ENCODE assay signal across 8 mouse cellular contexts in genomic region chr12:84284885-84285592, GRCm38 (mm10). TPM values are rescaled to one million over a fixed set of nuclear protein-coding genes. Genes with fewer than 3 reads are reported as not detected.
DNase-seq lines count a peak whose midpoint lies in the region; ATAC-seq lines count a peak whose summit lies in the region.

Gene Ptgr2, plus strand, starts transcription at chr12:84285232.

- H3K4me3 ChIP-seq in hindbrain, embryonic 16.5 days (ENCODE audit: low read length): peak within 1 kb of the TSS; percentile 59
- H3K4me3 ChIP-seq in macrophage (ENCODE audit: inconsistent target): peak within 1 kb of the TSS; percentile 84

- H3K9me3 ChIP-seq in hindbrain, embryonic 16.5 days (ENCODE audit: control insufficient read depth, low read length): no peaks in the 10 kb centered on the region

- peak within 1 kb of the TSS; percentile 65 for H3K4me2 ChIP-seq in hindbrain, embryonic 16.5 days (ENCODE audit: low read length)

- H3K79me2 ChIP-seq in macrophage (ENCODE audit: inconsistent target): peaks cover 45% of the 10 kb centered on the region

- H3K27me3 ChIP-seq in hindbrain, embryonic 16.5 days (replicated peaks; ENCODE audit: control insufficient read depth, insufficient read depth, low read length): no peaks in the 10 kb centered on the region

- H3K4me1 ChIP-seq in hindbrain, embryonic 16.5 days (ENCODE audit: control insufficient read depth, insufficient read depth, low read depth, low read length): peaks cover 10% of the 10 kb centered on the region

- peak; percentile 94 for ATAC-seq in hindbrain, embryonic 16.5 days

- H3K9ac ChIP-seq in hindbrain, embryonic 16.5 days (ENCODE audit: low read depth, low read length): peak within 1 kb of the TSS; percentile 69

- no peaks in the 10 kb centered on the region for H3K36me3 ChIP-seq in hindbrain, embryonic 16.5 days (ENCODE audit: control insufficient read depth, insufficient read depth, low read length)
- no peaks in the 10 kb centered on the region for H3K36me3 ChIP-seq in macrophage (ENCODE audit: inconsistent target)

- DNase-seq in WW6 (ENCODE audit: low read depth, low spot score): peak; percentile 93
- peak; percentile 75 to 87 for DNase-seq in cerebellum, postnatal 4 days (ENCODE audit: low spot score in 2 of 2)
- DNase-seq in gastrocnemius, adult 18-20 months (ENCODE audit: low spot score): peak; percentile 97
- DNase-seq in left cerebral cortex, adult 18-20 months (ENCODE audit: low spot score in 2 of 2): peak; percentile 79 to 84
- peak; percentile 90 for DNase-seq in right cerebral cortex, adult 18-20 months
- DNase-seq in urinary bladder, postnatal 10 days (ENCODE audit: low spot score): peak; percentile 71

- 0% methylated on average over 39 of the region's 39 CpGs for WGBS in hindbrain, embryonic 16.5 days
- 1% methylated on average over 39 of the region's 39 CpGs for WGBS in macrophage (ENCODE audit: missing documents)

- H3K27ac ChIP-seq in hindbrain, embryonic 16.5 days (ENCODE audit: low read depth, low read length): peak within 1 kb of the TSS; percentile 40
- H3K27ac ChIP-seq in macrophage: peak within 1 kb of the TSS; percentile 91

RNA-seq across cellular contexts. Expression of gene Ptgr2, which starts in this region (rescaled TPM):
- total RNA-seq in gastrocnemius, adult 18-20 months (2021): 10 to 100 TPM; 67.1 to 80.5 TPM
- 17.7 and 18.8 TPM in 2 replicates for polyA plus RNA-seq in hindbrain, embryonic 16.5 days (2015; fragmentation: Nextera tagmentation; extraction: Ambion mirVana)
- total RNA-seq in left cerebral cortex, adult 18-20 months (2021): 10 to 100 TPM; 34.1 to 43.7 TPM
- 10 to 100 TPM in 19 of 26 experiments, 1 to 10 TPM in 7; 2.5 to 77.1 (median 26.1) TPM for total RNA-seq in macrophage (2018; cell fraction: chromatin; rRNA removed)
- total RNA-seq in macrophage (2018; cell fraction: cytosol; rRNA removed): 10 to 100 TPM; 26.3 to 60.1 (median 42.6) TPM
- total RNA-seq in macrophage (2018; cell fraction: nucleus; rRNA removed): 10 to 100 TPM in 24 of 26 experiments, 1 to 10 TPM in 2; 6.2 to 62.9 (median 24.0) TPM
- 38.2 to 43.3 TPM (median 40.5 TPM) in 3 replicates for polyA plus RNA-seq in macrophage (2018)

Comparison
In these comparisons a context has a peak if more than half of its experiments do, and no peak if none do; other contexts are left out.
1. Peak in every context shown above with its lines: DNase-seq, ATAC-seq, H3K4me3 ChIP-seq and H3K27ac ChIP-seq.